Mouse (Mus musculus): ENCODE data around the gene Speer4f1. TPM values are rescaled to one million over a fixed set of nuclear protein-coding genes. Genes with fewer than 3 reads are reported as not detected.

Gene Speer4f1
- polyA plus RNA-seq, 1 experiment from 2014 or later: not detected

DNA sequence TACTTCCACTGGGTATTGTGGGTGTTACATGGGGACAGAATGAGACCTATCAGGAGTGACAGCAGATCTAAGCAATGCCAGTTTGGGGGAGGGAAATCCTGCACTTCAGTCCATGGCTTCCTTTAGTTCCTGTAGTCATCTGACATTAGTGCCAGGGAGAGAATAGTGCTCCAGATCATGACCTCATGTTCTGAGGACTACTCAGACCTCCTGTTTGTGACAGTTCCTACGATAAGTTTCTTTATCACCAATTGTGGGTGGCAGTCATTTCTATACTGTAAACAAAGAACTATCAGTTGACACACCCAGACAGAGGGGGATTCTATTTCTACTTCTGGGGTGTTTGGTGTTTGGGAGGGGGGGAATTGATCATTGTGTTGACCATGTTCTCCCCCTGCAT lies 578 bp downstream of the Speer4f1 start:
- Histone ChIP-seq H3K27me3 (replicated peaks; ENCODE audit: control insufficient read depth, insufficient read depth, low read length) (no peaks in the 10 kb centered on the region), H3K9me3 (ENCODE audit: control insufficient read depth, low read length) (no peaks in the 10 kb centered on the region), H3K4me3 (ENCODE audit: low read length) (no peak overlapping the region), H3K4me2 (ENCODE audit: low read depth, low read length) (no peak overlapping the region), H3K36me3 (ENCODE audit: control insufficient read depth, insufficient read depth, low read length) (no peaks in the 10 kb centered on the region), H3K9ac (ENCODE audit: low read depth, low read length) (no peak overlapping the region), H3K4me1 (ENCODE audit: control insufficient read depth, insufficient read depth, low read length) (no peaks in the 10 kb centered on the region), H3K27ac (ENCODE audit: low read length) (no peak overlapping the region)
- ATAC-seq: no peak
- 67% methylated on average over 1 of the region's 1 CpGs for WGBS

DNA sequence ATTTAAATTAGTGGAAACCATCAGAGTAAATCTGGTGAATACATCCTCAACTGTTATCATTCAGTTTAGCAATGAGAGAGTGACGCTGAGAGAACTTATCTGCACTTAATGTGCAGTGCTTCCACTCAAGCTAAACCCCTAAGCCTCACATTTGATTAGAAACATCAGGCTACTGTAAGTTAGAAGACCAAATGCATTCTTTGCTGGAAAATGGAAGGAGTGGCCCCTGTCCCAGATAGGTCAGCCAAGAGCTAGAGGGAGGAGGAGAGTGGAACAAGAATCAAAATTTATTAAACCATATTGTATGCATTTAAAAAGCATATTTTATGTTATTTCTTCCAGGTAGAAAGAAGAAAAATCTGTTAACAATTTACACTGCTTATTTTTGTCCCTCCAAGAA lies 14.0 kb downstream of the Speer4f1 start:
- H3K9ac ChIP-seq (ENCODE audit: low read depth, low read length): no peak overlapping the region
- no peaks in the 10 kb centered on the region for H3K36me3 ChIP-seq (ENCODE audit: control insufficient read depth, insufficient read depth, low read length)
- H3K27me3 ChIP-seq (replicated peaks; ENCODE audit: control insufficient read depth, insufficient read depth, low read length): no peaks in the 10 kb centered on the region
- no peak overlapping the region for H3K4me2 ChIP-seq (ENCODE audit: low read depth, low read length)
- H3K27ac ChIP-seq (ENCODE audit: low read length): no peak overlapping the region
- H3K4me3 ChIP-seq (ENCODE audit: low read length): no peak overlapping the region
- H3K9me3 ChIP-seq (ENCODE audit: control insufficient read depth, low read length): no peaks in the 10 kb centered on the region
- H3K4me1 ChIP-seq (ENCODE audit: control insufficient read depth, insufficient read depth, low read length): no peaks in the 10 kb centered on the region
- WGBS: 57% methylated on average over 1 of the region's 1 CpGs
- ATAC-seq: no peak

DNA sequence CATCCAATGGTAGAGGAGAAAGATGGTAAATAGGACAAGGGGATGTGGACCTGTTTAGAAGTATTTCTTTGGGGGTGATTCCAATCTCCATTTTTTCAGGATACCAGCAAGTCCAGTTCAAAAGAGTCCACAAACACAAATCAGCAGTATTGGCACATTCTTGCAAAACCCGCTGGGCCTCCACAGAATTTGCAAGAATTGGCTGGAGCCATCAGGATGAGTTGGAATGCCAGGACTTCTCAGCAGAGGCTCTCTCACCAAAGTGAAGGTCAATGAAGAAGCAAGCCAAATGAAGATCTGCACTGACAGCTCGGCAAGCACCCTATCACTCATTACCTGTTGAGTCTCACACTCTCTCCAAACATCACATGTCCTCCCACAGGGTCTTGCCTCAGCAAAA lies 19.7 kb downstream of the Speer4f1 start:
- no peak overlapping the region for H3K27ac ChIP-seq (ENCODE audit: low read length)
- H3K4me2 ChIP-seq (ENCODE audit: low read depth, low read length): no peak overlapping the region
- H3K9me3 ChIP-seq (ENCODE audit: control insufficient read depth, low read length): no peaks in the 10 kb centered on the region
- H3K36me3 ChIP-seq (ENCODE audit: control insufficient read depth, insufficient read depth, low read length): no peaks in the 10 kb centered on the region
- H3K4me1 ChIP-seq (ENCODE audit: control insufficient read depth, insufficient read depth, low read length): no peaks in the 10 kb centered on the region
- no peak overlapping the region for H3K9ac ChIP-seq (ENCODE audit: low read depth, low read length)
- no peak overlapping the region for H3K4me3 ChIP-seq (ENCODE audit: low read length)
- 85% methylated on average over 2 of the region's 2 CpGs for WGBS
- no peak for ATAC-seq
- H3K27me3 ChIP-seq (replicated peaks; ENCODE audit: control insufficient read depth, insufficient read depth, low read length): no peaks in the 10 kb centered on the region

DNA sequence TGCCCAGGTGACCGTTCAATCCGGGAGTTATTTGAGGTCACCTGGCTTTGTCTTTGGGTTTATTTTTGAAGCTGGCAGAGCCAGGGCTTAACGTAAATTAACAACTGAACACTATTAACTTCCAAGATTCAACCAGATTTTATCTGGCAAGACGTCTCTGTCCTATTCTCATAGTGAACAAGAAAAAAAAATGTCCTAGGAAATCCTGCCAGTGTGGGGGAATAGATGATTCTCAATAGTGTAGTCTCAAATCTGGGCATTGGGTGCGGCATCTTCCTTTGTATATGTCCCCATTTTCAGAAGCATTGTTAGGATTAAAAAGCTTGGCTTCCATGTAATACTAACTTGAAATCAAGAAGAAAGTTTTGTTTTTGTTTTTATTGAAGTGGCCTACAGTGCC lies 20.8 kb downstream of the Speer4f1 start:
- H3K9me3 ChIP-seq (ENCODE audit: control insufficient read depth, low read length): no peaks in the 10 kb centered on the region
- no peak overlapping the region for H3K27ac ChIP-seq (ENCODE audit: low read length)
- no peak overlapping the region for H3K4me3 ChIP-seq (ENCODE audit: low read length)
- H3K9ac ChIP-seq (ENCODE audit: low read depth, low read length): no peak overlapping the region
- ATAC-seq: no peak
- WGBS: 87% methylated on average over 5 of the region's 5 CpGs
- no peaks in the 10 kb centered on the region for H3K36me3 ChIP-seq (ENCODE audit: control insufficient read depth, insufficient read depth, low read length)
- no peak overlapping the region for H3K4me2 ChIP-seq (ENCODE audit: low read depth, low read length)
- H3K4me1 ChIP-seq (ENCODE audit: control insufficient read depth, insufficient read depth, low read length): no peaks in the 10 kb centered on the region
- H3K27me3 ChIP-seq (replicated peaks; ENCODE audit: control insufficient read depth, insufficient read depth, low read length): no peaks in the 10 kb centered on the region

DNA sequence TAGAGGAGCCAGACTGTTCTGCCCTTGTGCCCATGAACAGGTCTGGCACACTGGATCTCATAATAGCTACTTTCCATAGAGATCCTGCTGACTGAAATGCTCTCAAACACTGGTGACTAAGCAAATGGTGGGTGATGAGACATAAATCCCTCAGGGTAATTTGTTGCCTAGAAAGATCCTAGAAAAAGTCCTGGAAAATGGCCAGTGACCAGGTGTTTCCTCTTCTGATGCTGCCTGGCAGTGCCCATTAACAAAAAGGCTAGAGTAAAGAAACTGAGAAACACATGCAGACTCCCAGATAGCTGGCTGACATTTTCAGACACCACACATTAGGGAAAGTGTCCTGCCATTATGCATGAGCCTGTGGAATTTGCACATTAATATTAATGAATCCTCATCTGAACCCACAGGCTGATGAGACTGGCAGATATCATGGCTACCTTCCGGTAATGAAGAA lies 24.0 kb downstream of the Speer4f1 start:
- Histone ChIP-seq H3K27ac (ENCODE audit: low read length) (no peak overlapping the region), H3K9me3 (ENCODE audit: control insufficient read depth, low read length) (no peaks in the 10 kb centered on the region), H3K4me2 (ENCODE audit: low read depth, low read length) (no peak overlapping the region), H3K9ac (ENCODE audit: low read depth, low read length) (no peak overlapping the region), H3K27me3 (replicated peaks; ENCODE audit: control insufficient read depth, insufficient read depth, low read length) (no peaks in the 10 kb centered on the region), H3K36me3 (ENCODE audit: control insufficient read depth, insufficient read depth, low read length) (no peaks in the 10 kb centered on the region), H3K4me1 (ENCODE audit: control insufficient read depth, insufficient read depth, low read length) (no peaks in the 10 kb centered on the region), H3K4me3 (ENCODE audit: low read length) (no peak overlapping the region)
- WGBS: 70% methylated on average over 1 of the region's 1 CpGs
- no peak for ATAC-seq

DNA sequence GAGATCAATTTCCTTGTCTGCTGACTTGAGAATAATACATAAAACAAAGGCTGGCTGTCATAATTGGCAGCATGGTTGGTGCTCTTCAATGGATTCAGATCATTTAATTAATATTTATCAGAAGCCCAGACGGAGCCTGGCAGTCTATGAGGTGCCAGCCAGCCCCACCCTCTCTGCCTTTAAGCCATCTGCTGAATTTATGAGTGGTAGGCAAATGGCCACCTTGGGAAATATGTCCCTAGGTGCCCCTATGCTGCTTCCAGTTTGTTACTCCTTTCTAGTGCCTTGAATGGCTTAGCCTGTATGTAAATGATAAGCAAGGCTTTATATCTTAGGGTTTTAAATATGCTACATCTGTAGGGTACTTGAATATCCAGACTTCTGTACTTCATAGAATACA lies 25.0 kb downstream of the Speer4f1 start:
- Histone ChIP-seq H3K4me2 (ENCODE audit: low read depth, low read length) (no peak overlapping the region), H3K4me3 (ENCODE audit: low read length) (no peak overlapping the region), H3K27ac (ENCODE audit: low read length) (no peak overlapping the region), H3K9me3 (ENCODE audit: control insufficient read depth, low read length) (no peaks in the 10 kb centered on the region), H3K4me1 (ENCODE audit: control insufficient read depth, insufficient read depth, low read length) (no peaks in the 10 kb centered on the region), H3K9ac (ENCODE audit: low read depth, low read length) (no peak overlapping the region), H3K27me3 (replicated peaks; ENCODE audit: control insufficient read depth, insufficient read depth, low read length) (no peaks in the 10 kb centered on the region), H3K36me3 (ENCODE audit: control insufficient read depth, insufficient read depth, low read length) (no peaks in the 10 kb centered on the region)
- WGBS: 72% methylated on average over 1 of the region's 1 CpGs
- ATAC-seq: no peak

DNA sequence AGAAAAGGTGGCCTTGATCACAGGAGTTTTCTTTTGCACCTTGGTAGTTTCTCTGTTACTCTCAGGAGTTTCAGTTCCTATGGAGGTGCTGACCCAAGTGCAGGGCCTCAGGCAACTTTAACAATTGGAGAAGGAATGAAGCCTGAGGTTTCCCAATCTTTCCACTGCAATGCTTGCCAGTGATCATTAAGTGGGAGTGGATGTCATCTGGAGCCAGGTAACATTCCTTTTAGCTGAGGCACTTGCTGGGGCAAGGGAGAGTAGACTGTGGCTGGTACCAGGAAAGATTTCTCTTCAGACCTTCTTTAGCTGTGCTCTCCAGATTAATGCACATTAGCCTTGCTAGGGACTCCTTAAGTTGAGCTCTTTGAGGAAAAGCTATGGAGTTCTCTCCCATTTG lies 29.6 kb downstream of the Speer4f1 start:
- H3K27ac ChIP-seq (ENCODE audit: low read length): no peak overlapping the region
- H3K9ac ChIP-seq (ENCODE audit: low read depth, low read length): no peak overlapping the region
- no peaks in the 10 kb centered on the region for H3K27me3 ChIP-seq (replicated peaks; ENCODE audit: control insufficient read depth, insufficient read depth, low read length)
- no peak overlapping the region for H3K4me3 ChIP-seq (ENCODE audit: low read length)
- no peaks in the 10 kb centered on the region for H3K36me3 ChIP-seq (ENCODE audit: control insufficient read depth, insufficient read depth, low read length)
- no peaks in the 10 kb centered on the region for H3K4me1 ChIP-seq (ENCODE audit: control insufficient read depth, insufficient read depth, low read length)
- ATAC-seq: peak; percentile 40; the same call in 1 of the 2 replicates
- H3K4me2 ChIP-seq (ENCODE audit: low read depth, low read length): no peak overlapping the region
- H3K9me3 ChIP-seq (ENCODE audit: control insufficient read depth, low read length): no peaks in the 10 kb centered on the region

DNA sequence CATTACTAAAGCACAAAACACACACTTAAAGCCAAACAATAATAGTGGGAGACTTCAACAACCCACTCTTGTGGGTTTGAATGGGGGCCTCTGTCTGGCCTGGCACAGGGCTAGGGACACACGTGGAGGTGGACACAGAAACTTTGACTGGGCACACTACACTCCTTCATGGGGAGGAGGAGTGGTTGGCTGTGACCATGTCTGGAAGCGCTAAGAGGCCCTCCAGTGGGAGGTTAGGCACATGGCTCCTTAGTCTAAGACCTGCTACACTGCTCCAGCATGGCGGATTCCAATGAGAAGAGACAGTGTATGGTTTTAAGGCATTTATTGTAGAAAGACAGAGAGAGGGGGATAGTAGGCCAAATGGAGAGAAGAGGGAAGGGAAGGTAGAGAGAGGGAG lies 32.1 kb downstream of the Speer4f1 start:
- no peaks in the 10 kb centered on the region for H3K4me1 ChIP-seq (ENCODE audit: control insufficient read depth, insufficient read depth, low read length)
- H3K36me3 ChIP-seq (ENCODE audit: control insufficient read depth, insufficient read depth, low read length): no peaks in the 10 kb centered on the region
- no peak overlapping the region for H3K4me3 ChIP-seq (ENCODE audit: low read length)
- no peaks in the 10 kb centered on the region for H3K27me3 ChIP-seq (replicated peaks; ENCODE audit: control insufficient read depth, insufficient read depth, low read length)
- WGBS: 83% methylated on average over 3 of the region's 3 CpGs
- no peak for ATAC-seq
- no peak overlapping the region for H3K9ac ChIP-seq (ENCODE audit: low read depth, low read length)
- no peak overlapping the region for H3K27ac ChIP-seq (ENCODE audit: low read length)
- no peaks in the 10 kb centered on the region for H3K9me3 ChIP-seq (ENCODE audit: control insufficient read depth, low read length)
- no peak overlapping the region for H3K4me2 ChIP-seq (ENCODE audit: low read depth, low read length)

Other genes with a start within 250 kb of the Speer4f1 start
- not detected in 2 replicates for gene Speer4f2, start 102.9 kb upstream of the Speer4f1 start, polyA plus RNA-seq (2015; fragmentation: Nextera tagmentation; extraction: Ambion mirVana)
- gene Sema3c, start 98.2 kb downstream of the Speer4f1 start, polyA plus RNA-seq (2015; fragmentation: Nextera tagmentation; extraction: Ambion mirVana): 28.7 and 29.5 TPM in 2 replicates